In genomic region chr7:141315974-141316373, GRCm38 (mm10) we compare ENCODE assay signal across 9 mouse cellular contexts. TPM values are rescaled to one million over a fixed set of nuclear protein-coding genes. Genes with fewer than 3 reads are reported as not detected.
A peak's percentile ranks its signal among the peaks of the same experiment; 100 is the strongest.
DNase-seq lines count a peak whose midpoint lies in the region; ATAC-seq and TF ChIP-seq lines count a peak whose summit lies in the region.
"Had no signal": no experiment of that assay in that cellular context is flagged by ENCODE, and none has a peak within 500 bp of the region (broad histone marks: within the 10 kb centered on the region; RNA-seq: fewer than 3 reads in every experiment).

No protein-coding gene starts in this region.

- no peaks in the 10 kb centered on the region for H3K9me3 ChIP-seq in heart, embryonic 12.5 days (replicated peaks)

- no peak for ATAC-seq in heart, embryonic 12.5 days (ENCODE audit: insufficient number of reproducible peaks, low FRiP score)
- ATAC-seq in megakaryocyte-erythroid progenitor cell, adult 5-6 weeks (replicated peaks; ENCODE audit: low FRiP score, low TSS enrichment, poor library complexity, severe bottlenecking), result peak; percentile 89

- DNase-seq in heart, postnatal 10 days, result peak; percentile 29 to 53
- DNase-seq in T-cell, adult 2 months (ENCODE audit: low spot score), result peak; percentile 72
- DNase-seq in kidney, postnatal 10 days, result peak; percentile 75
- DNase-seq in gastrocnemius, postnatal 14 days, result no peak
- no peak for DNase-seq in c-Kit-positive CD71-positive TER-119-positive erythroid progenitor cells, embryonic 14.5 days (ENCODE audit: low spot score)

- H3K4me3 ChIP-seq in heart, embryonic 12.5 days, result no peak overlapping the region
- no peak overlapping the region for H3K4me3 ChIP-seq in C2C12 (ENCODE audit: insufficient read depth, poor library complexity, severe bottlenecking)

- peaks cover 90% of the 10 kb centered on the region for H3K36me3 ChIP-seq in heart, embryonic 12.5 days
- H3K36me3 ChIP-seq in C2C12 (ENCODE audit: control insufficient read depth, insufficient read depth), result peaks cover 86% of the 10 kb centered on the region

- H3K4me2 ChIP-seq in heart, embryonic 12.5 days, result no peak overlapping the region

- no peak overlapping the region for H3ac ChIP-seq in C2C12 (ENCODE audit: control insufficient read depth, insufficient read length, low read depth)

- peak; percentile 7 for TF ChIP-seq CTCF in C2C12 (IDR thresholded peaks at IDR 0.05; ENCODE audit: control insufficient read depth, insufficient read depth, insufficient read length)

- H3K9ac ChIP-seq in heart, embryonic 12.5 days, result no peak overlapping the region

- no peaks in the 10 kb centered on the region for H3K4me1 ChIP-seq in heart, embryonic 12.5 days (replicated peaks)

- no peak overlapping the region for H3K27ac ChIP-seq in heart, embryonic 12.5 days (ENCODE audit: poor library complexity, severe bottlenecking)

- 82% methylated on average over 5 of the region's 5 CpGs for WGBS in heart, embryonic 12.5 days

- H3K79me2 ChIP-seq in C2C12 (ENCODE audit: control insufficient read depth, insufficient read depth), result no peaks in the 10 kb centered on the region

- H3K27me3 ChIP-seq in heart, embryonic 12.5 days (replicated peaks), result no peaks in the 10 kb centered on the region
- no peaks in the 10 kb centered on the region for H3K27me3 ChIP-seq in C2C12 (ENCODE audit: control insufficient read depth, insufficient read depth, insufficient read length)

- intact Hi-C loops in heart, postnatal 10 days (cut with DNase I), result no loop called here
- intact Hi-C loops in gastrocnemius, postnatal 14 days (cut with DNase I; ENCODE audit: low total_unique reads), result no loop called here

- no peaks in the 10 kb centered on the region for H3K79me3 ChIP-seq in C2C12 (ENCODE audit: low read depth)

TF ChIP-seq in C2C12, 6 proteins besides CTCF, POLR2A, EP300 and RAD21:
- TF ChIP-seq USF1 (IDR thresholded peaks at IDR 0.05; ENCODE audit: low read depth) (no peak), MYOG (IDR thresholded peaks at IDR 0.05; ENCODE audit: control insufficient read depth, extremely low read depth, insufficient read length) (no peak), CEBPB (IDR thresholded peaks at IDR 0.05; ENCODE audit: low read depth) (no peak), FOSL1 (IDR thresholded peaks at IDR 0.05; ENCODE audit: insufficient read depth, low read length, poor library complexity, severe bottlenecking) (no peak), MYOD1 (IDR thresholded peaks at IDR 0.05; ENCODE audit: control insufficient read depth, insufficient read length, low read depth) (no peak), MAX (IDR thresholded peaks at IDR 0.05) (no peak)

RNA-seq across cellular contexts. Expression of gene Deaf1, which starts 11.5 kb away (rescaled TPM):
- 10 to 100 TPM; 25.0 to 27.0 TPM for total RNA-seq in heart, postnatal 10 days (2021)
- 34.3 and 35.6 TPM in 2 replicates for polyA plus RNA-seq in heart, embryonic 12.5 days (2016; fragmentation: Nextera tagmentation; extraction: Ambion mirVana)
- polyA plus RNA-seq in C2C12 (2012; fragmentation: generic; extraction: Trizol), result 21.4 TPM
- total RNA-seq in megakaryocyte-erythroid progenitor cell, adult 5-6 weeks (2014; fragmentation: Nextera tagmentation), result 54.5 and 74.1 TPM in 2 replicates
- total RNA-seq in megakaryocyte-erythroid progenitor cell, adult 5-6 weeks (2017), result 11.0 and 32.1 TPM in 2 replicates
- 10 to 100 TPM; 15.5 to 18.9 TPM for total RNA-seq in gastrocnemius, postnatal 14 days (2021)

RNA-seq across cellular contexts. Expression of gene Tmem80, which starts 11.6 kb away (rescaled TPM):
- 10 to 100 TPM; 13.5 to 14.7 TPM for total RNA-seq in heart, postnatal 10 days (2021)
- 37.4 and 40.1 TPM in 2 replicates for polyA plus RNA-seq in heart, embryonic 12.5 days (2016; fragmentation: Nextera tagmentation; extraction: Ambion mirVana)
- 18.9 TPM for polyA plus RNA-seq in C2C12 (2012; fragmentation: generic; extraction: Trizol)
- 23.0 and 39.1 TPM in 2 replicates for total RNA-seq in megakaryocyte-erythroid progenitor cell, adult 5-6 weeks (2014; fragmentation: Nextera tagmentation)
- 9.7 and 17.4 TPM in 2 replicates for total RNA-seq in megakaryocyte-erythroid progenitor cell, adult 5-6 weeks (2017)
- total RNA-seq in gastrocnemius, postnatal 14 days (2021), result 10 to 100 TPM in 1 of 2 experiments, 1 to 10 TPM in 1; 9.1 to 11.1 TPM

RNA-seq across cellular contexts. Expression of gene Eps8l2, which starts 22.7 kb away (rescaled TPM):
- 1 to 10 TPM; 2.8 to 3.0 TPM for total RNA-seq in heart, postnatal 10 days (2021)
- polyA plus RNA-seq in heart, embryonic 12.5 days (2016; fragmentation: Nextera tagmentation; extraction: Ambion mirVana), result 0.73 and 1.3 TPM in 2 replicates
- polyA plus RNA-seq in C2C12 (2012; fragmentation: generic; extraction: Trizol), result 0.67 TPM
- 2.0 TPM in 1 of 2 replicates, not detected in the other for total RNA-seq in megakaryocyte-erythroid progenitor cell, adult 5-6 weeks (2014; fragmentation: Nextera tagmentation)
- total RNA-seq in megakaryocyte-erythroid progenitor cell, adult 5-6 weeks (2017), result not detected in 2 replicates
- 1 to 10 TPM; 1.8 to 3.3 TPM for total RNA-seq in gastrocnemius, postnatal 14 days (2021)

RNA-seq across cellular contexts. Expression of gene Drd4, which starts 24.2 kb away (rescaled TPM):
- not detected for total RNA-seq in heart, postnatal 10 days (2021)
- polyA plus RNA-seq in heart, embryonic 12.5 days (2016; fragmentation: Nextera tagmentation; extraction: Ambion mirVana), result 0.06 and 0.15 TPM in 2 replicates
- polyA plus RNA-seq in C2C12 (2012; fragmentation: generic; extraction: Trizol), result 0.01 TPM
- total RNA-seq in megakaryocyte-erythroid progenitor cell, adult 5-6 weeks (2014; fragmentation: Nextera tagmentation), result not detected in 2 replicates
- total RNA-seq in megakaryocyte-erythroid progenitor cell, adult 5-6 weeks (2017), result not detected in 2 replicates
- under 1 TPM; 0.31 to 0.33 TPM for total RNA-seq in gastrocnemius, postnatal 14 days (2021)
- polyA plus RNA-seq: liver, embryonic 16.5 days had no signal

RNA-seq across cellular contexts. Expression of gene Sct, which starts 37.0 kb away (rescaled TPM):
- under 1 TPM in 1 of 2 experiments, not detected in 1; 0.48 TPM for total RNA-seq in heart, postnatal 10 days (2021)
- 0.64 TPM in 1 of 2 replicates, not detected in the other for polyA plus RNA-seq in heart, embryonic 12.5 days (2016; fragmentation: Nextera tagmentation; extraction: Ambion mirVana)
- polyA plus RNA-seq in C2C12 (2012; fragmentation: generic; extraction: Trizol), result 16.1 TPM
- not detected in 2 replicates for total RNA-seq in megakaryocyte-erythroid progenitor cell, adult 5-6 weeks (2014; fragmentation: Nextera tagmentation)
- total RNA-seq in megakaryocyte-erythroid progenitor cell, adult 5-6 weeks (2017), result not detected in 2 replicates
- total RNA-seq in gastrocnemius, postnatal 14 days (2021), result 1 to 10 TPM in 1 of 2 experiments, under 1 TPM in 1; 0.92 to 1.0 TPM

Comparison
In these comparisons a context has a peak if more than half of its experiments do, and no peak if none do; other contexts are left out.
1. DNase-seq: peak in heart, postnatal 10 days (2 of 2), T-cell, adult 2 months (single experiment) and kidney, postnatal 10 days (single experiment); none in gastrocnemius, postnatal 14 days (single experiment) and c-Kit-positive CD71-positive TER-119-positive erythroid progenitor cells, embryonic 14.5 days (single experiment).